Mouse (Mus musculus): ENCODE data around the gene Trpm6. TPM values are rescaled to one million over a fixed set of nuclear protein-coding genes. Genes with fewer than 3 reads are reported as not detected.

Trpm6 gene
- polyA plus RNA-seq, 1 experiment from 2014 or later: 0.01 TPM

DNA sequence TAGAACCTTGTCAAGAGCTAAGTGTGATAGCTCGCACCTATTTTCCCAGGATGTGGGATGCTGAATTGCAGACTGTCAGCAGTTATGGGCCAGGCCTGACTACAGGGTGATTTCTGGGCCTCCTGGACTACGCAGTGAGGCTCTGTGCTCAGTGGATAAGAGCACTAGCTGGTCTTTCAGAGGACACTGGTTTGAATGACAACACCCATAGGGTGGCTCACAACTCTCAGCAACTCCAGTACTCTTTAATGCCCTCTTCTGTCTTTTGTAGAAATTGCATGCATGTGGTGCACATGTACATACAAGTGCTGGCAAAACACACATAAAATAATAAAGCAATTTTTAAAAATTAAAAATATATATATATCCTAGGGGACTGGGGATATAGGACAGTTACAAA is 24.6 kb upstream of the Trpm6 start:
- H3K36me3 ChIP-seq (ENCODE audit: control insufficient read depth, insufficient read depth): no peaks in the 10 kb centered on the region
- WGBS (ENCODE audit: insufficient replicate concordance): 53% methylated on average over 2 of the region's 2 CpGs
- no peaks in the 10 kb centered on the region for H3K4me1 ChIP-seq (ENCODE audit: control insufficient read depth, low read depth, low read length)
- no peak overlapping the region for H3K27ac ChIP-seq (ENCODE audit: low read length)
- no peaks in the 10 kb centered on the region for H3K9me3 ChIP-seq (replicated peaks; ENCODE audit: control insufficient read depth, low read length)
- peak; percentile 64; the same call in 1 of the 2 replicates for ATAC-seq (ENCODE audit: low read depth)
- no peak overlapping the region for H3K4me2 ChIP-seq (ENCODE audit: low read depth, low read length)
- no peaks in the 10 kb centered on the region for H3K27me3 ChIP-seq (ENCODE audit: control insufficient read depth, insufficient read depth, low read depth, low read length)
- H3K4me3 ChIP-seq (ENCODE audit: low read depth, low read length): no peak overlapping the region
- H3K9ac ChIP-seq (ENCODE audit: low read depth, low read length): no peak overlapping the region

DNA sequence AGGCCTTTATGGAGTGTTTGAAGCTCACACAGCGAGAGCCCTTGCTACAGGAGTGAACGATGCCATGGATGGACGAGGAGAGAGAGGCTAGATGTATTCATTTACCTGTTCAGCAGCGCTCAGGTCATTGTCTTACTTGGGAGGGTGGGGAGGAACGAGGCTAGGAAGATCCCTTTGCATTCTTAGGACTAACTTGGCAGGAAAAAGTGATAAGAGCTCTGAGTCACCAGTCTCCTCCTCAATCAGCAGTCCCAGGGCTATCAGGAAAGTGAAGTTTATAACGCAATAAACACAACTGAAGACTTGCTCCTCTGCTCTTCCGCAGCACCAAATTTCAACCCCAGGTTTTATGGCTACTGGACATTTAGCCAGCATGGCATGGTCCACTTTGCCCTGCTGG is 19.5 kb upstream of the Trpm6 start:
- Histone ChIP-seq H3K4me3 (ENCODE audit: low read depth, low read length) (no peak overlapping the region), H3K4me1 (ENCODE audit: control insufficient read depth, low read depth, low read length) (no peaks in the 10 kb centered on the region), H3K4me2 (ENCODE audit: low read depth, low read length) (no peak overlapping the region), H3K9ac (ENCODE audit: low read depth, low read length) (no peak overlapping the region), H3K27ac (ENCODE audit: low read length) (no peak overlapping the region), H3K36me3 (ENCODE audit: control insufficient read depth, insufficient read depth) (no peaks in the 10 kb centered on the region), H3K9me3 (replicated peaks; ENCODE audit: control insufficient read depth, low read length) (no peaks in the 10 kb centered on the region), H3K27me3 (ENCODE audit: control insufficient read depth, insufficient read depth, low read depth, low read length) (no peaks in the 10 kb centered on the region)
- WGBS (ENCODE audit: insufficient replicate concordance): 41% methylated on average over 7 of the region's 7 CpGs
- ATAC-seq (ENCODE audit: low read depth): no peak

DNA sequence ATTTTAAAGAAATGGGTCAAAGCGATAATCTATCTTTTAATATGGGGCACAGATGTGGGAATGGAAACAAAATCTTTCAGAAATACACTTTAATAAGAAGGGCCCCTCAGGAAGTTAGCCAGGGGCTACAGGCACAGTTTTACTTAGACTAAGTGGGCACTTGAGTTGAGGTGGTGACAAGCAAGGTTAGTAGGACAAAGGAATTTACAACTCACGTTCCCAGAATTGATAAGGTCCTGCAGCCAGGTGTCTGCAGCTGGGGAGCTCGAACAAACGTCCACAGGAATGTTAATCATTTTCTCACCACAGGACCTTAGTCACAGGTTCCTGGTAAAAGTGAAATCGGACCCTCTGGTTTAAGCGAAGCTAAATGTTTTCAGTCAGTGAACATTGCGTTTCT is 18.7 kb upstream of the Trpm6 start:
- no peak overlapping the region for H3K4me3 ChIP-seq (ENCODE audit: low read depth, low read length)
- ATAC-seq (ENCODE audit: low read depth): no peak
- no peak overlapping the region for H3K4me2 ChIP-seq (ENCODE audit: low read depth, low read length)
- H3K36me3 ChIP-seq (ENCODE audit: control insufficient read depth, insufficient read depth): no peaks in the 10 kb centered on the region
- H3K9ac ChIP-seq (ENCODE audit: low read depth, low read length): no peak overlapping the region
- H3K4me1 ChIP-seq (ENCODE audit: control insufficient read depth, low read depth, low read length): no peaks in the 10 kb centered on the region
- no peaks in the 10 kb centered on the region for H3K9me3 ChIP-seq (replicated peaks; ENCODE audit: control insufficient read depth, low read length)
- H3K27me3 ChIP-seq (ENCODE audit: control insufficient read depth, insufficient read depth, low read depth, low read length): no peaks in the 10 kb centered on the region
- H3K27ac ChIP-seq (ENCODE audit: low read length): no peak overlapping the region
- WGBS (ENCODE audit: insufficient replicate concordance): 39% methylated on average over 7 of the region's 7 CpGs

DNA sequence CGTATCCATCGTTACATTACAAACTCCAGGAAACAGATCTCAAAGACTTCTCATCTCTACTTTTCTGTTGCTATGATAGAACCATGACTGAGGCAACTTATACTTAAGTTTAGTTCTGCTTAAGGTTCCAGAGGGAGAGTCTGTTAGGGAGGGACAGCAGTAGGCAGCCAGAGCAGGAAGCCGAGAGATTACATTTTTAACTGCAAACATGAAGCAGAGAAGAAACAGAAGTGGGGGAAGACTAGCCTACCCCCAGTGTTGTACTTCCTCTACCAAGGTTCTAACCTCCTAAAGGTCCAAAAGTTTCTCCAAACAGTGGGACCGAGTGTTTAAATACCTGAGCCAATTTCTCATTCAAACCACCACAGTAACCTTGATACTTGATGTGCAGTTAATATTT is 13.9 kb upstream of the Trpm6 start:
- no peak for ATAC-seq (ENCODE audit: low read depth)
- Histone ChIP-seq H3K27me3 (ENCODE audit: control insufficient read depth, insufficient read depth, low read depth, low read length) (no peaks in the 10 kb centered on the region), H3K4me2 (ENCODE audit: low read depth, low read length) (no peak overlapping the region), H3K9ac (ENCODE audit: low read depth, low read length) (no peak overlapping the region), H3K4me3 (ENCODE audit: low read depth, low read length) (no peak overlapping the region), H3K27ac (ENCODE audit: low read length) (no peak overlapping the region), H3K4me1 (ENCODE audit: control insufficient read depth, low read depth, low read length) (peaks cover 6% of the 10 kb centered on the region; the same call in 1 of the 2 replicates), H3K9me3 (replicated peaks; ENCODE audit: control insufficient read depth, low read length) (no peaks in the 10 kb centered on the region), H3K36me3 (ENCODE audit: control insufficient read depth, insufficient read depth) (no peaks in the 10 kb centered on the region)
- 78% methylated on average over 4 of the region's 4 CpGs for whole genome bisulfite sequencing (ENCODE audit: insufficient replicate concordance)

DNA sequence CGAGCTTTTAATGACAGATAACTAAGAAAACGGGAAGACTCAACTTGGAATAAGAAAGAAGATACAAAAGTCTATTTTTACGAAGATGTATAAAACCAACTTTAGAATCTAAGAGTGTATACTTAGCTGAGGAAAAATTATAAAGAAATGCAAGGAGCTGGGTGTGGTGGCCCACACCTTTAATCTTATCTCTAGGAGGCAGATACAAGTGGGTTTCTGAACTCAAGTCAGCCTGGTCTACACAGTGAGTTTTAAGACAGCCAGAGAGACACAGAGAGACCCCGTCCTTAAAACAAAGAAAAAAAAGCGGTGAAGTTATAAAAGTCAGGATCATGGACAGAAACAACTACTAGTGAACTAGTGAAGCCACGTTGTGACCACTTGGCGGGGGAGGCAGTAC is 10.6 kb upstream of the Trpm6 start:
- no peaks in the 10 kb centered on the region for H3K9me3 ChIP-seq (replicated peaks; ENCODE audit: control insufficient read depth, low read length)
- no peaks in the 10 kb centered on the region for H3K36me3 ChIP-seq (ENCODE audit: control insufficient read depth, insufficient read depth)
- ATAC-seq (ENCODE audit: low read depth): 0 out of 2 replicates have a peak, but pooled peaks have one; percentile 51
- H3K4me2 ChIP-seq (ENCODE audit: low read depth, low read length): no peak overlapping the region
- H3K9ac ChIP-seq (ENCODE audit: low read depth, low read length): no peak overlapping the region
- H3K27ac ChIP-seq (ENCODE audit: low read length): no peak overlapping the region
- H3K4me3 ChIP-seq (ENCODE audit: low read depth, low read length): no peak overlapping the region
- WGBS (ENCODE audit: insufficient replicate concordance): 54% methylated on average over 7 of the region's 7 CpGs
- H3K4me1 ChIP-seq (ENCODE audit: control insufficient read depth, low read depth, low read length): peaks cover 6% of the 10 kb centered on the region; the same call in 1 of the 2 replicates
- no peaks in the 10 kb centered on the region for H3K27me3 ChIP-seq (ENCODE audit: control insufficient read depth, insufficient read depth, low read depth, low read length)

DNA sequence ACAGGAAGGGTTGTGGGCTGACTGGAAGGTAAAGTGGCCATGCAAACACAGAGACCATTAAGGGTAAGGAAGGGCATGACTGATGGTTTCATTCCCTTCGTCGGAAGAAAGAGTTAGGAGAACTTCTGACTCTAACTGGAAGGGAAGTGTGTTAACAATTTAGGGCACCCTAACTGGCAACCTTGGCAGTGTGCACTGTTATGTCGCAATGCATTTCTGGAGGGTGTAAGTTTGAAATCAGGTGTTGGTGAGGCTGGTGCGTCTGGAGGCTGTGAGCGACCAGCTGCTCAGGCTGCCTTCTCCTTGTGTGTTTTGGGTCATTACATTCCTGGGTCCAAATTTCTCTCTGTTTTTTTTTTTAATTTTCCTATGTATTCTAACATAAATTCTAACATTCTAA is 5.8 kb upstream of the Trpm6 start:
- H3K9ac ChIP-seq (ENCODE audit: low read depth, low read length): no peak overlapping the region
- no peak overlapping the region for H3K4me3 ChIP-seq (ENCODE audit: low read depth, low read length)
- no peaks in the 10 kb centered on the region for H3K36me3 ChIP-seq (ENCODE audit: control insufficient read depth, insufficient read depth)
- no peaks in the 10 kb centered on the region for H3K27me3 ChIP-seq (ENCODE audit: control insufficient read depth, insufficient read depth, low read depth, low read length)
- WGBS (ENCODE audit: insufficient replicate concordance): 58% methylated on average over 5 of the region's 5 CpGs
- H3K27ac ChIP-seq (ENCODE audit: low read length): no peak overlapping the region
- H3K9me3 ChIP-seq (replicated peaks; ENCODE audit: control insufficient read depth, low read length): no peaks in the 10 kb centered on the region
- ATAC-seq (ENCODE audit: low read depth): no peak
- peaks cover 4% of the 10 kb centered on the region; the same call in 1 of the 2 replicates for H3K4me1 ChIP-seq (ENCODE audit: control insufficient read depth, low read depth, low read length)
- no peak overlapping the region for H3K4me2 ChIP-seq (ENCODE audit: low read depth, low read length)

DNA sequence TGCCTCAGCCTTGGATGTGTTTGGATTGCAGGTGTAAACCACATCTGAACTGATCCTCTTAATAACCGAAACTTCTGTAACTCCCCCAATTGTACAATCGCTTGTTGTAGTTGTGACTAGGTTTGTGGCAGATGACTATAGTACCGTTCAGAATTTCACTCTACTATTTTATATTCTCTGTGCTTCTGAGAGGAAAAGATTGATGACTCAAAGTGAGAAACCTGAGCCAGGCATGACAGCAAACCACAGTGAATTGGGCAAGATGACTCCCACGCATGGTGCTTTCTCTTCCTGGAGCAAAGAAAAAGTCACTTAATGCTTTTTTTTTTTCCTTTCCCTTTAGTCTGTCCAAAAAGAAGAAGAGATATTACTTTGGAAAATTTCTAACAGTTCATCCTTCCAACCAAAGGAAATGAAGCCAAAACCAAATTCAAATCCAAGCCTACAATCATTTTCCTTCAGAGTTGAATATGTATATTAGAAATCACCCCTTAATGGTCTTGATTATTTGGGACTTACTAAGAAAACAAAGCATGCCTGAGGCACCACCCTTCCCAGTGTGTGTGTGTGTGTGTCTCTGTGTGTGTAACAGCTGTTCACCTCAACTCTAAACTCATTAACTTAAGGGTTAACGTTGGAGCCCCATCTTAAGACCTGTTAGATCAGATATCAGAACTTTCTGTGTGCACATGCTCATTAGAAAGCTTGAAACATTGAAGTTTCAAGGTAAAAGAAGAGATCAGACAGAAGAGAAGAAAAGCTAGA is 3.0 kb upstream of the Trpm6 start:
- Histone ChIP-seq H3K4me1 (ENCODE audit: control insufficient read depth, low read depth, low read length) (no peaks in the 10 kb centered on the region), H3K27me3 (ENCODE audit: control insufficient read depth, insufficient read depth, low read depth, low read length) (peaks cover 8% of the 10 kb centered on the region), H3K36me3 (ENCODE audit: control insufficient read depth, insufficient read depth) (no peaks in the 10 kb centered on the region), H3K27ac (ENCODE audit: low read length) (no peak overlapping the region), H3K9ac (ENCODE audit: low read depth, low read length) (no peak overlapping the region), H3K9me3 (replicated peaks; ENCODE audit: control insufficient read depth, low read length) (no peaks in the 10 kb centered on the region), H3K4me3 (ENCODE audit: low read depth, low read length) (no peak overlapping the region), H3K4me2 (ENCODE audit: low read depth, low read length) (no peak overlapping the region)
- no peak for ATAC-seq (ENCODE audit: low read depth)
- WGBS (ENCODE audit: insufficient replicate concordance): 67% methylated on average over 5 of the region's 5 CpGs

DNA sequence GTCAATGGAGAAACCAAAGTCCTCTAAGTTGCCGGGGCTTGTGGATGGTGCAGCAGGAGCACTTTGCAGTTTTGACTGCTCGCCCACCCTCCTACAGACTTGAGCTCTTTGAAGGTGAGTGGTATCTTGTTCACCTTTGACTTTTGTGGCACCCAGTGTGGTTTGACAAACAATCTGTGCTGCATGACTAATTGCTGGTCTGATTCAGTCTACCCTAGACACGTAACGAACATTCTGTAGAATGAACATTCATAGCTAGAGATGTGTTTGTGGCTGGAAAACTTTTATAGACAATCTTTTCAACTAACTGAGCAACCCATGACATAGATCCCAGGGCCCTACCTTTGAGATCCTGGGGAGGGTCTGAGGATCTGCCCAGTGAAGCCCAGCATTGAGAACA is 2.4 kb upstream of the Trpm6 start:
- no peak overlapping the region for H3K27ac ChIP-seq (ENCODE audit: low read length)
- no peak overlapping the region for H3K9ac ChIP-seq (ENCODE audit: low read depth, low read length)
- ATAC-seq (ENCODE audit: low read depth): no peak
- no peak overlapping the region for H3K4me3 ChIP-seq (ENCODE audit: low read depth, low read length)
- no peaks in the 10 kb centered on the region for H3K4me1 ChIP-seq (ENCODE audit: control insufficient read depth, low read depth, low read length)
- no peak overlapping the region for H3K4me2 ChIP-seq (ENCODE audit: low read depth, low read length)
- no peaks in the 10 kb centered on the region for H3K9me3 ChIP-seq (replicated peaks; ENCODE audit: control insufficient read depth, low read length)
- peaks cover 8% of the 10 kb centered on the region for H3K27me3 ChIP-seq (ENCODE audit: control insufficient read depth, insufficient read depth, low read depth, low read length)
- H3K36me3 ChIP-seq (ENCODE audit: control insufficient read depth, insufficient read depth): no peaks in the 10 kb centered on the region
- WGBS (ENCODE audit: insufficient replicate concordance): 75% methylated on average over 4 of the region's 4 CpGs

DNA sequence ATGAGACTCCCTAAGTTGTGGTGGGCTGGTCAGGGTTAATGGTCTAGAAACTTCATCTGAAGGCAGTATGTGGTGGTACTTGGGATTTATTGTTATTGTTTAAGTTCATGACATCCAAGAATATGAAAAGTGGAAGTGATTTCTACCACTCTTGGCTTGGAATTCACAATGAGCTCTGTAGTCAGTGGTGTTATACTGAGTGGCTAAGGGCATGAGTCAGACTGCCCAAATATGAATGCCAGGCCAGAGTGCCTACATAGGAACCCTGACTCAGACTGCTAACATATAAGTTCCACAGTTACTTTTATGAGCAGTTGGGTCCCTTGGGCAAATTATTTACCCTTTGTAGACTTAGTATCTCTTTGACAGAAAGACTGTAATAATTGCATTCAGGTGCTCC is 7.4 kb downstream of the Trpm6 start:
- H3K9ac ChIP-seq (ENCODE audit: low read depth, low read length): no peak overlapping the region
- H3K4me1 ChIP-seq (ENCODE audit: control insufficient read depth, low read depth, low read length): peaks cover 7% of the 10 kb centered on the region
- H3K4me3 ChIP-seq (ENCODE audit: low read depth, low read length): no peak overlapping the region
- H3K4me2 ChIP-seq (ENCODE audit: low read depth, low read length): no peak overlapping the region
- no peak for ATAC-seq (ENCODE audit: low read depth)
- H3K36me3 ChIP-seq (ENCODE audit: control insufficient read depth, insufficient read depth): no peaks in the 10 kb centered on the region
- H3K27me3 ChIP-seq (ENCODE audit: control insufficient read depth, insufficient read depth, low read depth, low read length): no peaks in the 10 kb centered on the region
- no peaks in the 10 kb centered on the region for H3K9me3 ChIP-seq (replicated peaks; ENCODE audit: control insufficient read depth, low read length)
- no peak overlapping the region for H3K27ac ChIP-seq (ENCODE audit: low read length)

Measured in liver, embryonic 16.5 days (tissue).